Mouse (Mus musculus): Measurements from ENCODE around the gene Prox1. TPM values are rescaled to one million over a fixed set of nuclear protein-coding genes. Genes with fewer than 3 reads are reported as not detected.
A peak's percentile ranks its signal among the peaks of the same experiment; 100 is the strongest.

Gene Prox1
- polyA plus RNA-seq, 1 experiment from 2014 or later, result 13.3 TPM

- Histone ChIP-seq H3K27ac (peak overlapping the region; percentile 75), H3K9me3 (no peaks in the 10 kb centered on the region), H3K4me1 (peaks cover 47% of the 10 kb centered on the region), H3K36me3 (no peaks in the 10 kb centered on the region), H3K4me3 (no peak overlapping the region), H3K27me3 (ENCODE audit: insufficient read depth, poor library complexity, severe bottlenecking) (no peaks in the 10 kb centered on the region)
- DNase-seq (ENCODE audit: low spot score), result peak; percentile 79
- 7% methylated on average over 2 of the region's 2 CpGs for WGBS
Measured at GRCm38 (mm10) chr1:190088929-190089328, 81.6 kb downstream of the Prox1 start.

DNA sequence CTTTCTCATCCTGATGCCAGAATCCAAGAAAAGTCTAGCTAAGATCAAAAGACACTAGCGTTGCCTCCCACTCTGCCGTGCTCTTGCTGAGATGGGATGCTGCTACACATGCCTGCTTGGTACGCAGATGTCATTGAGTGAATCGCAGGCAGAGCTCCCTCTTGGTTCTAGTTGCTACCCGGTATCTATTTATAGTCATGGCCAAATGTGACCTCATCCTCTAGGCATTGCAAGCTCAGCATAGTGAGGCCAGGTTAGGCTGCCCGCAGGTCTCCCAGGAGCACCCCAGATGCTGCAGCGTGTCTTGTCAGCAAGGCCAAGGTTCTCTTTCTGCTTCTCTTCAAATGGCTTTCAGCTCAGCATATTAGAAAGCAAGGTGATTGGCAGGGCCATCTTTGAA lies 84.8 kb downstream of the Prox1 start:
- WGBS, result 33% methylated on average over 7 of the region's 7 CpGs
- peak overlapping the region; percentile 75 for H3K27ac ChIP-seq
- no peaks in the 10 kb centered on the region for H3K9me3 ChIP-seq
- H3K27me3 ChIP-seq (ENCODE audit: insufficient read depth, poor library complexity, severe bottlenecking), result no peaks in the 10 kb centered on the region
- no peak overlapping the region for H3K4me3 ChIP-seq
- H3K4me1 ChIP-seq, result peaks cover 50% of the 10 kb centered on the region
- DNase-seq (ENCODE audit: low spot score), result no peak
- no peaks in the 10 kb centered on the region for H3K36me3 ChIP-seq

GRCm38 (mm10) chr1:190079643-190080275 lies 90.8 kb downstream of the Prox1 start:
- Histone ChIP-seq H3K4me1 (peaks cover 39% of the 10 kb centered on the region), H3K36me3 (no peaks in the 10 kb centered on the region), H3K27me3 (ENCODE audit: insufficient read depth, poor library complexity, severe bottlenecking) (no peaks in the 10 kb centered on the region), H3K9me3 (no peaks in the 10 kb centered on the region), H3K4me3 (no peak overlapping the region), H3K27ac (no peak overlapping the region; the same call in 1 of the 2 replicates)
- DNase-seq (ENCODE audit: low spot score), result no peak
- 78% methylated on average over 9 of the region's 10 CpGs for WGBS

GRCm38 (mm10) chr1:190076601-190077000 lies 93.9 kb downstream of the Prox1 start:
- WGBS, result 61% methylated on average over 11 of the region's 11 CpGs
- no peaks in the 10 kb centered on the region for H3K36me3 ChIP-seq
- no peaks in the 10 kb centered on the region for H3K9me3 ChIP-seq
- peaks cover 58% of the 10 kb centered on the region for H3K4me1 ChIP-seq
- no peaks in the 10 kb centered on the region for H3K27me3 ChIP-seq (ENCODE audit: insufficient read depth, poor library complexity, severe bottlenecking)
- H3K27ac ChIP-seq, result no peak overlapping the region; the same call in 1 of the 2 replicates
- no peak overlapping the region for H3K4me3 ChIP-seq
- no peak for DNase-seq (ENCODE audit: low spot score)

Other genes with a start within 250 kb of the Prox1 start
- 129 and 183 TPM in 2 replicates for gene Smyd2, start 248.4 kb downstream of the Prox1 start, polyA plus RNA-seq (2016; fragmentation: Nextera tagmentation; extraction: Ambion mirVana)